Mouse (Mus musculus): Measurements from ENCODE around the gene Nagpa.

- TF ChIP-seq CTCF (IDR thresholded peaks at IDR 0.05) (no peak), POLR2A (IDR thresholded peaks at IDR 0.05; ENCODE audit: insufficient read depth, low read depth, low read length) (no peak), EP300 (IDR thresholded peaks at IDR 0.05; ENCODE audit: insufficient read depth, low read depth, low read length) (no peak)
Measured at GRCm38 (mm10) chr16:5156495-5156894, 47.3 kb downstream of the Nagpa start.

All from heart, adult 2 months (tissue).